Mouse (Mus musculus): ENCODE data around the gene Fnip2. TPM values are rescaled to one million over a fixed set of nuclear protein-coding genes. Genes with fewer than 3 reads are reported as not detected.

Fnip2 gene
- polyA plus RNA-seq, 1 experiment from 2014 or later, result 9.4 TPM

DNA sequence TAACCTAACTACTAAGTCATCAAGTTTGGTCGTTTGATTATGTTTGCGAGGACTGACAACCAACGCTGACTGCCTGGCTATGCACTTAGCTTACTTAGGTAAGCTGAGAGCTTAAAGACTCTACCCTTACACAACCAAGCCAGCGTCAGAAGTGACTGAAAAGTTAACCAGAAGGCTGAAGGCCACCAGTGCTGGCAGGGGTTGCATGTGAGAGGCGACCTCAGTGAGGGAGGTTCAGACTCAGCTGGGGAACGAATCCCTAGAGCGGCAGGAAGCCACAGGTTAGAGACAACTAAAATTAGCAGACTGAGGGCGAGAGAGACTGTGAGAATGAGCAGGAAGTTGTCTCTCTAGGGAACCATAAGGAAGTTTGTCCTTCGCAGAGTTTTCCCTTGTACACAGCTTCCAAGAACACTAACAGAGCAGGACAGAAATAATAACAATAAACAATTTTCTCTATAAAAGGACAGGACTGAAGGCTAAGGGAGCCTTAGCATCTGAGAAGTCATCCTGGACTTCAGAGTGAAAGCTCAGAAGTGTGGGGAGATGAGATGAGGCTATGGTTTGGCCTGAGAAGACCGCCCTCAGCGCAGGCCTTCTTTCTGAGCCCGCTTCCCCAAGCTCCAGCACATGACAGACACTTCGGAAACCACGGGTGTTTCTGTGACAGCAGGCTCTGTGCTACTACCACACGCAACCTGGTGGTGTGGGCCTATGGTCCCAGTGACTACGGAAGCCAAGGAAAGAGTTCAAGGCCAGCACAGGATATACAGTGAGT is 83.1 kb downstream of the Fnip2 start:
- H3K27ac ChIP-seq (ENCODE audit: low read depth, low read length), result no peak overlapping the region
- 91% methylated on average over 16 of the region's 16 CpGs for WGBS
- H3K9me3 ChIP-seq (ENCODE audit: control insufficient read depth, low read length), result no peaks in the 10 kb centered on the region; the same call in 1 of the 2 replicates
- no peak overlapping the region for H3K9ac ChIP-seq (ENCODE audit: low read length)
- no peak for DNase-seq (ENCODE audit: low spot score)
- no peaks in the 10 kb centered on the region for H3K27me3 ChIP-seq (ENCODE audit: control insufficient read depth, insufficient read depth, low read length)
- no peak for ATAC-seq (replicated peaks; ENCODE audit: low FRiP score)
- H3K4me1 ChIP-seq (replicated peaks; ENCODE audit: control insufficient read depth, insufficient read depth, low read length), result no peaks in the 10 kb centered on the region
- peaks cover 4% of the 10 kb centered on the region for H3K36me3 ChIP-seq (ENCODE audit: control insufficient read depth, insufficient read depth, low read length)
- no peak overlapping the region for H3K4me3 ChIP-seq (ENCODE audit: low read depth, low read length)
- H3K4me2 ChIP-seq (ENCODE audit: low read depth, low read length, severe bottlenecking), result no peak overlapping the region

DNA sequence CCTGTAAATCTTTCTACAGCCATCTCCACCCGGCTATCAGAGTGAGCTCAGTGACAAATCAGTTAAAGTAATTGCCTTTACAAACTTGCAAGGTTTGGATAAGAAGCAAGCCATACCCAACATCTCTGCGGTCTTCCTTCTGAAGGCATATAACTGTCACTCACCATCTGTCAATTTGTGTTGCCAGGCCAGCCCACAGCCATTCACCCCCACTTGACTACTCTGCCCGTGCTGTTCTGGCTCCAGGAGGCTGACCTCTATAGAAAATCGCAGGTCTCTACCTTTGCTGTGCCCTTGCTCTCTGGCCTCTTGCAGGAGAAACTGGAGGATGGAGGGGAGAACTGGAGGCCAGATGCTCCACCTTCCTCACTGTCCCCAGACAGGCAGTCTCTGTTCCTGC is 88.7 kb downstream of the Fnip2 start:
- Histone ChIP-seq H3K9ac (ENCODE audit: low read length) (no peak overlapping the region), H3K4me3 (ENCODE audit: low read depth, low read length) (no peak overlapping the region), H3K27ac (ENCODE audit: low read depth, low read length) (no peak overlapping the region), H3K4me2 (ENCODE audit: low read depth, low read length, severe bottlenecking) (no peak overlapping the region), H3K27me3 (ENCODE audit: control insufficient read depth, insufficient read depth, low read length) (no peaks in the 10 kb centered on the region), H3K4me1 (replicated peaks; ENCODE audit: control insufficient read depth, insufficient read depth, low read length) (no peaks in the 10 kb centered on the region), H3K36me3 (ENCODE audit: control insufficient read depth, insufficient read depth, low read length) (peaks cover 4% of the 10 kb centered on the region), H3K9me3 (ENCODE audit: control insufficient read depth, low read length) (no peaks in the 10 kb centered on the region; the same call in 1 of the 2 replicates)
- DNase-seq (ENCODE audit: low spot score) (no peak), ATAC-seq (replicated peaks; ENCODE audit: low FRiP score) (no peak)
- 93% methylated on average over 4 of the region's 4 CpGs for WGBS

DNA sequence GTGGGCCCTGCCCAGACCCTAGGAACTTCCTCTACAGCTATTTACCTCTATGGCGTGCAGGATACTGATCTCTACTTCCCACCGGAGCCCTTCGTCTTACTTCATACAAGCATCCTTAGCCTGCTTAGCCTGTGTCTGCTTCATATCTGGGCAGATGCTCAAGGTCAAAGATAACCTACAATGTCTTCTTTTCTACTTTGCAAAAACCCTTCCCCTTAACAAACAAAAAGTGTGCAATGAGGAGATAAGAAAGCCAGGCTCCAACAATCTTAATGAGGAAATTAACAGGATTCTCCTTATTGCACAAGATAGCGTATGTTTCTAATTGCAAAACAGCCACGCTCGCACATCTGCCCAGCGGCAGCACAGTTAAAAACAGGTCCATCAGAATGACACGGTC is 89.2 kb downstream of the Fnip2 start:
- Histone ChIP-seq H3K36me3 (ENCODE audit: control insufficient read depth, insufficient read depth, low read length) (peaks cover 4% of the 10 kb centered on the region), H3K4me1 (replicated peaks; ENCODE audit: control insufficient read depth, insufficient read depth, low read length) (no peaks in the 10 kb centered on the region), H3K4me3 (ENCODE audit: low read depth, low read length) (no peak overlapping the region), H3K27me3 (ENCODE audit: control insufficient read depth, insufficient read depth, low read length) (no peaks in the 10 kb centered on the region), H3K9ac (ENCODE audit: low read length) (no peak overlapping the region), H3K4me2 (ENCODE audit: low read depth, low read length, severe bottlenecking) (no peak overlapping the region), H3K9me3 (ENCODE audit: control insufficient read depth, low read length) (no peaks in the 10 kb centered on the region), H3K27ac (ENCODE audit: low read depth, low read length) (no peak overlapping the region)
- no peak for ATAC-seq (replicated peaks; ENCODE audit: low FRiP score)
- 94% methylated on average over 8 of the region's 8 CpGs for WGBS
- DNase-seq (ENCODE audit: low spot score), result no peak

DNA sequence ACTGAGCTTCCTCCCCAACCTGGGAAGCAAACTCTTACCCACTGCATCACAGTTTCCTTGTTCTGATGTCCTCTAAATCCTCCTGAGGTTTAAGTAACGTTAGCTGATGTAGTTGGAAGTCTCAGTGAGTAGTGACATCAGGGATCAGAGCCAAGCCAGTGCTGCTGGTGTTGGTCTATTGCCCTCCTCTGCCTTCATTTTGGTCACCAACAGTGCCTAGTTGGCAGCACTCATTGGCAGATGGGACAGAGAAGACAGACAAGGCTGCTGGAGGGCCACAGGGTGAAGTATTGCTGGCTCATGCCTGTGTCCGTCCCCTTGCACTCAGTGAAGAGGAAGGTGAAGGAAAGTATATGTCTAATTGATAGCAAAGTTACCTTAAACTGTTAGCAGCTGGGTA is 91.6 kb downstream of the Fnip2 start:
- no peak for DNase-seq (ENCODE audit: low spot score)
- Histone ChIP-seq H3K9me3 (ENCODE audit: control insufficient read depth, low read length) (no peaks in the 10 kb centered on the region), H3K4me3 (ENCODE audit: low read depth, low read length) (no peak overlapping the region), H3K27ac (ENCODE audit: low read depth, low read length) (no peak overlapping the region), H3K4me2 (ENCODE audit: low read depth, low read length, severe bottlenecking) (no peak overlapping the region), H3K4me1 (replicated peaks; ENCODE audit: control insufficient read depth, insufficient read depth, low read length) (no peaks in the 10 kb centered on the region), H3K9ac (ENCODE audit: low read length) (no peak overlapping the region), H3K36me3 (ENCODE audit: control insufficient read depth, insufficient read depth, low read length) (no peaks in the 10 kb centered on the region; the same call in 1 of the 2 replicates), H3K27me3 (ENCODE audit: control insufficient read depth, insufficient read depth, low read length) (no peaks in the 10 kb centered on the region)
- WGBS, result 94% methylated on average over 2 of the region's 2 CpGs
- no peak for ATAC-seq (replicated peaks; ENCODE audit: low FRiP score)

DNA sequence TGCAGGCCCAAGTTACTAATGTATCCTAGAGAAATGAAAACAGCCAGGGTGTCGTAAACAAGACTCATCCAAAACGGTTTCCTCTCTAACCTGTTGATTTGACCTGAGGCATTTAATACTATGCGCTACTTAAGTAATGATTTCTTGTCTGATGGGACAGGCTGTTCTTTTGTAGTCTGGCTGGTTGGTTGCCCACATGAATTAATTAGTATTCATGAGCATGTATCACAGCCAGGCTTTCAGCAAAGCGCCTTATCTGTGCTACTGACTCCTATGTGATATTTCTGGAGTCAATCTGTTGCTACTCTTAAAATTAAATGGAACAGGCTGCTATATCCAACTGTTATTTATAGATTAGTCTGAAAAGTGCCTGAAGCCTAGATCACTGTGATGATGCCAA is 92.7 kb downstream of the Fnip2 start:
- DNase-seq (ENCODE audit: low spot score) (no peak), ATAC-seq (replicated peaks; ENCODE audit: low FRiP score) (no peak)
- no peaks in the 10 kb centered on the region for H3K4me1 ChIP-seq (replicated peaks; ENCODE audit: control insufficient read depth, insufficient read depth, low read length)
- no peak overlapping the region for H3K27ac ChIP-seq (ENCODE audit: low read depth, low read length)
- no peaks in the 10 kb centered on the region for H3K27me3 ChIP-seq (ENCODE audit: control insufficient read depth, insufficient read depth, low read length)
- H3K36me3 ChIP-seq (ENCODE audit: control insufficient read depth, insufficient read depth, low read length), result no peaks in the 10 kb centered on the region; the same call in 1 of the 2 replicates
- H3K9ac ChIP-seq (ENCODE audit: low read length), result no peak overlapping the region
- no peaks in the 10 kb centered on the region for H3K9me3 ChIP-seq (ENCODE audit: control insufficient read depth, low read length)
- H3K4me2 ChIP-seq (ENCODE audit: low read depth, low read length, severe bottlenecking), result no peak overlapping the region
- H3K4me3 ChIP-seq (ENCODE audit: low read depth, low read length), result no peak overlapping the region
- 75% methylated on average over 4 of the region's 4 CpGs for WGBS

DNA sequence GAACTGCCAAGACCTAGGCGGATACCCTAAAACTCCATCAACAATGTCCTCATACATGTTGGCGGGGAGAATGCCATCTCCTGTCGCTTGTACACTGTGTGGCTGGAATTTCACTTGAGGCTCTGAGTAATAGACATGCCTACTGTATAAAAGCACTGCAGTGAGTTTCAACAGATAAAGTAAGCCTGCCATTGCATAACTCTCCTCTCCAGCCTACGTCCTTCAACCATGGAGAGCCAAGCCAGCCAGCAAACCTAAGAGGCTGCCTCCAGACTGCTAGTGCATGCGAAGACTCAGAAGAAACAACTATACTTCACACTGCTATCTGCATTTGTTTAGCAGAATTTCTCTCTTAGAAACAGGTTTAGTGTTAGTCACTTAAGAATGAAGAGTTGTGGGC is 95.2 kb downstream of the Fnip2 start:
- DNase-seq (ENCODE audit: low spot score), result no peak
- no peaks in the 10 kb centered on the region for H3K4me1 ChIP-seq (replicated peaks; ENCODE audit: control insufficient read depth, insufficient read depth, low read length)
- H3K4me2 ChIP-seq (ENCODE audit: low read depth, low read length, severe bottlenecking), result no peak overlapping the region
- no peaks in the 10 kb centered on the region for H3K36me3 ChIP-seq (ENCODE audit: control insufficient read depth, insufficient read depth, low read length)
- H3K27me3 ChIP-seq (ENCODE audit: control insufficient read depth, insufficient read depth, low read length), result no peaks in the 10 kb centered on the region
- H3K9ac ChIP-seq (ENCODE audit: low read length), result no peak overlapping the region
- no peak overlapping the region for H3K27ac ChIP-seq (ENCODE audit: low read depth, low read length)
- 91% methylated on average over 5 of the region's 5 CpGs for WGBS
- no peak overlapping the region for H3K4me3 ChIP-seq (ENCODE audit: low read depth, low read length)
- no peak for ATAC-seq (replicated peaks; ENCODE audit: low FRiP score)
- no peaks in the 10 kb centered on the region for H3K9me3 ChIP-seq (ENCODE audit: control insufficient read depth, low read length)

DNA sequence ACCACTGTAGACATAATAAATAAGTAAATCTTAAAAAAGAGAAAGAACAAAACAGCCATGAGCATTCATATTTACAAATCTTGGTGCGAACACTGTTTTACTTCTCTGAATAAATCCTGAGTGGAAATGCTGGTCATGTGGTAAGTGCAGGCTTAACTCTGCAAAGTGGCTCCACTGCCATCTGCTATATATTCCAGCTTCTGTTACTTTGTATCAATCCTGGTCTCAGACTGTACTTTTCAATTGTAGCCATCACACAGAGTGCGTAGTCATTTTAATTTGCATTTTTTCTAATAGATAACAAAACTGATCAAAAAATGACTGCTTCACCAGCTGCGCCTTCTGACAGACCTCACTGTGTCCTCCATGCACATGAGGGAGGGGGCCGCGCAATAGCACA is 98.2 kb downstream of the Fnip2 start:
- no peaks in the 10 kb centered on the region for H3K36me3 ChIP-seq (ENCODE audit: control insufficient read depth, insufficient read depth, low read length)
- H3K4me2 ChIP-seq (ENCODE audit: low read depth, low read length, severe bottlenecking), result no peak overlapping the region
- H3K27me3 ChIP-seq (ENCODE audit: control insufficient read depth, insufficient read depth, low read length), result no peaks in the 10 kb centered on the region
- H3K4me1 ChIP-seq (replicated peaks; ENCODE audit: control insufficient read depth, insufficient read depth, low read length), result no peaks in the 10 kb centered on the region
- DNase-seq (ENCODE audit: low spot score) (no peak), ATAC-seq (replicated peaks; ENCODE audit: low FRiP score) (no peak)
- no peaks in the 10 kb centered on the region for H3K9me3 ChIP-seq (ENCODE audit: control insufficient read depth, low read length)
- no peak overlapping the region for H3K27ac ChIP-seq (ENCODE audit: low read depth, low read length)
- 97% methylated on average over 5 of the region's 5 CpGs for WGBS
- no peak overlapping the region for H3K9ac ChIP-seq (ENCODE audit: low read length)
- H3K4me3 ChIP-seq (ENCODE audit: low read depth, low read length), result no peak overlapping the region

DNA sequence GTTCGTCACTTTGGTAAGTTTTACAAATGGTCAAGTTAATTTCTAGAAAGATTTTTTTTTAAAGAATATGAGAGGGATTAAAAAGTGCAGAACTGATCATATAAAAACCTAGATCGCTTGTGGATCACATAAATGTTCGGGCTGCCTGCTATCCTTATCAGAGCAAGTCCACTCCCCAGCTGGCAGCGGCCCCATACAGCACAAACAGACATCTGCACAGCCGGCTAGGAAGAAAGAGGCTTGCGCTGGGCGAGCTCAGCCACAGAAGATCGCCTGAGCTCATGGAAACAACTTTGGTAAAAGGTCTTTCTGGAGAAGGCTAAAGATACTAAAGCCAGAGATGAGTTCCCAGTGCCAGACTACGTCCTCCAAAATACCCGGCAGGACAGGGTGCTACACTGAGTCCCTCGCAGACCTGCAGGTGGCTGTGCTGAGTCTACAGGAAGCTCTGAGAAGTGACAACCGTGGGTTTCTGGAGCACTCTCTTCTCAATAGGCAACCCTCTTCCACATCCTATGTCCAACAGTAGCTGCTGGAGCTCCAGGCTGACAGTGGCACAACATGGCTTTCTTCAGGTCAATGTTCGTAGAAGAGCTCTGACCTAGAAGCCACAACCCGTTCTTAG is 108.8 kb downstream of the Fnip2 start:
- DNase-seq (ENCODE audit: low spot score) (no peak), ATAC-seq (replicated peaks; ENCODE audit: low FRiP score) (no peak)
- H3K27ac ChIP-seq (ENCODE audit: low read depth, low read length), result no peak overlapping the region
- no peak overlapping the region for H3K4me3 ChIP-seq (ENCODE audit: low read depth, low read length)
- no peaks in the 10 kb centered on the region for H3K27me3 ChIP-seq (ENCODE audit: control insufficient read depth, insufficient read depth, low read length)
- no peaks in the 10 kb centered on the region; the same call in 1 of the 2 replicates for H3K36me3 ChIP-seq (ENCODE audit: control insufficient read depth, insufficient read depth, low read length)
- no peak overlapping the region for H3K4me2 ChIP-seq (ENCODE audit: low read depth, low read length, severe bottlenecking)
- H3K4me1 ChIP-seq (replicated peaks; ENCODE audit: control insufficient read depth, insufficient read depth, low read length), result no peaks in the 10 kb centered on the region
- WGBS, result 92% methylated on average over 14 of the region's 14 CpGs
- no peak overlapping the region for H3K9ac ChIP-seq (ENCODE audit: low read length)
- no peaks in the 10 kb centered on the region for H3K9me3 ChIP-seq (ENCODE audit: control insufficient read depth, low read length)

DNA sequence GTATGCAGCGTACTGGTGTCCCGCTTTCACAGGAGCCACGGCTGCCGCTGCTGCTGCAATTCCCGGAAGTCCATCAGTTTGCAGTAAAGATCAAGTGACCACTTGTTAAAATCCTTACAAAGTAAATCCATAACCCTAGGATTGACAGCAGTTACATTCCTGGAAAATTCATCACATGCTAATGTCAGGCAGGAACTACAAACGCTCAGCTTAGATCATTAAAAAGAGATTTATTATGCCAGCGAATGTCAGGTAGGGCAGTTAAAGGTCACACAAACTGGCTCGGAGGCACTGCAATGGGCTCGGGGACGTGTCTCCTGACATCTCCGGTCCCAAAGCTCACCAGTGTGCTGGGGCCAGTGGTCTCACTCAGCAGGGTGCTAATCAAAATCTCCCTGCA is 111.8 kb downstream of the Fnip2 start:
- no peak for DNase-seq (ENCODE audit: low spot score)
- H3K9me3 ChIP-seq (ENCODE audit: control insufficient read depth, low read length), result no peaks in the 10 kb centered on the region
- H3K9ac ChIP-seq (ENCODE audit: low read length), result no peak overlapping the region
- ATAC-seq (replicated peaks; ENCODE audit: low FRiP score), result no peak
- no peak overlapping the region for H3K27ac ChIP-seq (ENCODE audit: low read depth, low read length)
- H3K4me3 ChIP-seq (ENCODE audit: low read depth, low read length), result no peak overlapping the region
- 79% methylated on average over 11 of the region's 11 CpGs for WGBS
- no peaks in the 10 kb centered on the region; the same call in 1 of the 2 replicates for H3K36me3 ChIP-seq (ENCODE audit: control insufficient read depth, insufficient read depth, low read length)
- H3K4me2 ChIP-seq (ENCODE audit: low read depth, low read length, severe bottlenecking), result no peak overlapping the region
- H3K4me1 ChIP-seq (replicated peaks; ENCODE audit: control insufficient read depth, insufficient read depth, low read length), result peaks cover 3% of the 10 kb centered on the region; the same call in 1 of the 2 replicates
- H3K27me3 ChIP-seq (ENCODE audit: control insufficient read depth, insufficient read depth, low read length), result no peaks in the 10 kb centered on the region

Data from forebrain, embryonic 11.5 days (tissue).